Mouse (Mus musculus) heart, adult 9 months (tissue): ENCODE measurements at regions not wholly inside any gene's neighbourhood (a gene's known extent, or its start where the extent isn't known, plus 50 kb on each side); places are given as distances from the start of the nearest gene placed in this dataset.

ENCODE experiments used
- DNase-seq, 2 experiments: peaks; one replicate each; pipeline ENCODE4 v3.0.0; 2022; ENCODE audit warnings: low spot score in 2 of 2

DNA sequence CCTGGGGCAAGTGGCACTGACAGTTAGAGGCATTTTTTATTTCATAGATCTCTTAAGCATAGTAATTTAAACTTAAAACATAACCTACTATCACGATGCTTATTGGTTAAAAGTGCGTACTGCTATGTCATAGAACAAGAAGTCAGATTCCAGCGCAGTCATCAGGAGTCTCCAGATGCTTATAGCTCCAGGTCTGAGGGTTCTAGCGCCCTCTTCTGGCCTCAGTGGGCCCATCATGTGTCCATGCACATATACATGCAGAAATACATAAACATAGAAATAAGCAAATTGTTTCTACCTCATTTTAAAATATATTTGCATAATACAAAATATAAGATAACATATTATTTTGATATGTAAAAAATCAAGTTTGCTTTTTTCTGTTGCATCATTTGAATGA, 1002.8 kb upstream of the Adgrl2 start:
- DNase-seq = no peak

- no peak for DNase-seq
Observed at GRCm38 (mm10) chr3:149987801-149988200, 997.4 kb upstream of the Adgrl2 start.

- DNase-seq = no peak
Observed at GRCm38 (mm10) chr3:149956993-149957392, 966.6 kb upstream of the Adgrl2 start.

- no peak for DNase-seq
Observed at GRCm38 (mm10) chr3:149936197-149936596, 945.8 kb upstream of the Adgrl2 start.

DNA sequence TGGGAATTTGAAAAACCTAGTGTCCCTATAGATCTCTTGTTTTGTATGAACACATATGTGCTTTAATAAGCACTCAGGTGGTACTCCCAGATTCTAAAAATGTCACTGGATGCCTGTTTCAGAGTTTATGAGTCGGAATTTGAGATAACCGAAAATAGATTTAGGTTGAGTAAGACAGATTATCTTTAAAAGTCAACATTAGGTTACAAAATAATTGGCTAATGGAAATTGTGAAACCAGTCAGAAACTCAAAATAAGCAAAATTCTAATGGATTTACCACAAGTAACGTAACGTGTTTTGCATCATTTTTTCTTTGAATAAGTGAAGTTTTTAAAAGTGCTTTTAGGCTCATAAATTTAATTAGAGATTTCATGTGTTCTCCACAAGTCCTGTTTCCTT, 944.5 kb upstream of the Adgrl2 start:
- no peak for DNase-seq

DNA sequence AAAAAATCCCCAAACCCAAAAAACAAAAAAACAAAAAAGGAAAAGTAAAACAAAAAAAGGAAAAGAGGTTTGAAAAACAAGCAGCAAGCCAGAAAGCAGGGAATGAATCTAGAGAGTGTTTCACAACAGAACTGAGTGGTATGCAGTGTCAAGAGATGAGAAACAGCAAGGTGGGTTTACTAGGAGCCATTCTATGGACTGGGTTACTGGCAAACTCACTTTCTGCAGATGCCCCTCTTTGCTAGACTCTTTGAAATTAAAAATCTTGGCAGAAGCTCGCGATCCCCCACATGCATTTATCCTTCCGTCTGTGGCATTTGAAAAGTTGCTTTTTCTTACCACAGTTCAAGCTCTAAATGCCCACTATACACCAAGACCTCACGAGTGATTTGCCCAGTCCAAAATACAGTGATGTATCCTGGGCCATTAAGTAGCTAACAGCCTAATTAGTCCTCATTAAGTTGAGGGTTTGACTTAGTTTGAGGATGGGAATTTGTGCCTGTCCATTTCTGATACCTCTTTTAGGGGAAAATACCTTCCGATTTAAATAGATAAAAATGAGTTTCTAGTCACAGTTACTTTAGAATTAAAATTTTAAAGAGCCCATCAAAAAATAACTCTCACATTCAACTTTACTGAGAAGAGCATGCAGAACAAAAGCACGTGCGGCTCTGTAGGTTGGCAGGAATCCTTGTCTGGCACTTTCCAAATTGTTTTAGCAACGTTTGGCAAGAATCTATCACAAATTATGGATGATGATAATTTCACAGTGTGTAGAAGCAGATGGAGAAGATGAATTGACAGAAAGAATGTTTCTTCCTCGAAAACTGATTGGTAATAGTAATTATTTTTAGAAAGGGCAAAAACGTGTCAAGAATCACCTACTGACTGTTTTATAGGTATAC, 938.4 kb upstream of the Adgrl2 start:
- no peak for DNase-seq

- DNase-seq = no peak
Observed at GRCm38 (mm10) chr3:149920206-149920605, 929.9 kb upstream of the Adgrl2 start.

DNA sequence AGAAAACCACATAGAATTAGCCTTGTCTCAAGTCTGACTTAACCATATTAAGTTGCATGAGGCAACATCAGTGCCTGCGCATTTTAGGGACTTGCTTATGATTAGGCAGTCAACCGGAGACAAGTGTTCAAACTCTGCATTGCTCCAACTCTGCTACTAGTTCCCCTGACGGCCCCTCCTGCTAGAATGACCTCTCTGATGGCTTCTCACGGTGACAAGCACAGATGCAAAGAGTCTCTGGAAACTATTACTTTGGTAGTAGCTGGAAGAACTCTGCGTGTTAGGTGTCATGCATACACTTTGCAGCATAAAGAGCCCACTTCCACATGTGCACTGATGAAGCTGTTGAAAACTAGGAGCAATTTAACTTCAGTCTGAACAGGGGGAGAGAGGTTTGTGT, 927.8 kb upstream of the Adgrl2 start:
- DNase-seq = no peak

DNA sequence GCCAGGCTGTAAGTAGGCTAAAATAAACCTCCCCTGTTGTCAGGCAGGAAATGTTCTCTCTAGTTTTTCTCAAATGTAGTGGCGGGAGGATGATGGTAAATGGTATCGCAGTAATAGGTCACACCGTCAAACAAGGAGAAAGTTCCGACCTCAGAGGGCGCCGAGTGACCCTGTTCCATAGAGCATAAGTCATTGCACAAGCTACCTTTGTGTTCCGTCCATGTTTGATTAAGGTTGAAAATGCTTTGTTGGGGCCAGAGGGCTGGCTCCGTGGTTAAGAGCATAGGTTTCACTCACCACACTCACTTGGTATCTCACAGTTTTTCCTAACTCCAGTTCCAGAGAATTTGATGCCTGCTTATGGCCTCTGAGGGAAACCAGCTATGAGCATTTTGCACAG, 920.4 kb upstream of the Adgrl2 start:
- DNase-seq = no peak

DNA sequence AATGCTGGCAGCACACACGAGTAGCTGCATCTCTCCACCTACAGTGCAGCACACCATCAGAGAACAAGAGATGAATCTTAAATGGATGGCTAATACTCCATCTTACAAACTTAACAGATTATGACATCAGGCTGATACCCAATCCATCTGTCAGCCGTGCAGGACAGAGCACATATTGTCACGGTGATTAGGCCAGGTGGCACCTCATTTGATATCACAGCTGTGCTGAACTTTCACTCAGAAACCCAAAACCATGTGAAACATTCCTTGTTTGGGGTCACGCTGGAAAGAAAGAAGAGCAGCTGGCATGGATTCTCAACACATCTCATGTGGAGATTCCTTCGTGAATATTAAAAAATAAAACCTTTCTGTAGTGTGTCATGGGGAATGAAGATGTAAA, 911.4 kb upstream of the Adgrl2 start:
- no peak for DNase-seq

- no peak for DNase-seq
Observed at GRCm38 (mm10) chr3:149876553-149876952, 886.2 kb upstream of the Adgrl2 start.

DNA sequence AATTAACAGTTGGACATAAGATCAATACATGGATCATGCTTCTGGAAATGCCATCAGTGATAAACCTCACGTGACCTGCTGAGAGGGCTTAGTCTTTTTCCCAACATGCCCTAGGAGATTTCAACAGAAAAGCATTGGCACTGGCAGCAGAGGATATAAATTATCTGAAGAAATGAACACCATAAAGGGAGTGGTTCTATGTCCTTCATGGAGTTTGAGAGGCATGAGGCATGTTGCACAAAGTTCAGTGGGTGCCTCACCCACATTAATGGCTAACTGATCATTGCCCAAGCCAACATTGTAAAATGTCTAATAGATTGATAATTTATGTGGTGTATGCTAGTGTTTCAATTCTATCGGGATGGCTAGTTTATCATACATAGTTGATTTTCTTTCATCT, 875.6 kb upstream of the Adgrl2 start:
- no peak for DNase-seq

- no peak for DNase-seq
Observed at GRCm38 (mm10) chr3:149846941-149847539, 856.7 kb upstream of the Adgrl2 start.

DNA sequence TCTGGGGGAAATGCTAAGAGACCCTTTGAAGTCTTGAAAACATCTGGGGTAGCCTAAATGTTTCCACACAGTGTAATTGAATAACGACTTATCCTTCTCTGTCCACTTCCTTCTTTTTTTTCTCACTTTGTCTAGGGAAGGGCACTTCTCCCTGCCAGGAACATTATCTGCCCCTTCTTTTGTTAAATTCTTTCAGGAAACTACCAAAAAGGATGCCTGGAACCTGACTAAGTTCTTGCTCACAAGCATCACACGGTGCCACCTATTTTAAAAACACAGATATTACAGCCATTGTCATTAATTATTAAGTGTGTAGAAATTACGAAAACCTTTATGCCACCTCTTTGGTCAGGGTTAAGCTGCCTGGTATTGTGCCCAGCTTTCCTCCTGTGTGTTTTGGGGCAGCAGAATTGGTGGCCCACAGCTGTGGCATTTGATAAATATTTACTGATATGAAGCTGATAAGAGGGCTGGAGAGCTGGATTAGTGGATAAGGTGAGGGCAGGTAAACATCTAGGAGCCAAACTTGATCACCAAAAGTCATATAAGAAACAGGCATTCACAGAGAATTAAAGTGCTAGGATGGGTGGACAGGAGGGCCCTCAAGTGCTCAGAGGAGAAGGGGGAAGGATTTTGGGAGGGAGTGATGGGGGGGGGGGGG, 855.6 kb upstream of the Adgrl2 start:
- DNase-seq = no peak

DNA sequence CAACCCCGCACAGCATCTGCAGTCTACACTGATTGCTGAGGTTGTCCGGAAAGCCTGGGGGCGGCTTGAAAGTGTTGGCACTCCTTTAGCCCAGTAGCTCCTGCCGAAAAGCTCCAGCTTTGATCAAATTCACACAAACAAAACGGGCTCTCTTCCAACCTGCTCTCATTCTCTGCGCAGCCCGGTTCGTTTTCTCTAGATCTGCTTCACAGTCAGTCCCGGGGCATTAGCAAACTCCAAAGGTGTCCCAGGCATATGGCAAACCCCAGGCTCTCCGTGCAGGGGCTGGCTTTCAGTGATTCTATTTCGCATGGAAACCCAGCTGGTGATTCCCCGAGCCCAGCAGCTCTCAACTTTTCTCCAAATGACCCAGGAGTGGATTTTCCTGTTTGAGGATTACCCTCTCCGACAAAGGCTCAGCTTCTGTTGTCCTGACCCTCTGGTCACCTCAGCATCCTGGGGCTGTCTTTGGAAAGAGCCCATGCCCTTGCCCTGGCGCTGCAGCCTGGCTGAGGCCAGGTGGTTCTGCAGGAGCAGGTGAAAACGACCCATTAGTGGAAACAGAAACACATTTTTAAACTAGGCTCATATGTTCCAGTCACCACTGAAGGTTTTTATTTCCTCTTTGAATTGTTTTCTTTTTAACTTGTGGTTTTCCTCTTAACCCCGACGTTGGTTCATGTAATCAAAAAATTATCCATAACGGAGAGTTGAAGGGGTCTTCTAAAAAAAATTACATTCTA, 854.9 kb upstream of the Adgrl2 start:
- DNase-seq = no peak

- no peak for DNase-seq
Observed at GRCm38 (mm10) chr3:149837921-149838320, 847.6 kb upstream of the Adgrl2 start.

- DNase-seq = no peak
Observed at GRCm38 (mm10) chr3:149836467-149837233, 846.3 kb upstream of the Adgrl2 start.

DNA sequence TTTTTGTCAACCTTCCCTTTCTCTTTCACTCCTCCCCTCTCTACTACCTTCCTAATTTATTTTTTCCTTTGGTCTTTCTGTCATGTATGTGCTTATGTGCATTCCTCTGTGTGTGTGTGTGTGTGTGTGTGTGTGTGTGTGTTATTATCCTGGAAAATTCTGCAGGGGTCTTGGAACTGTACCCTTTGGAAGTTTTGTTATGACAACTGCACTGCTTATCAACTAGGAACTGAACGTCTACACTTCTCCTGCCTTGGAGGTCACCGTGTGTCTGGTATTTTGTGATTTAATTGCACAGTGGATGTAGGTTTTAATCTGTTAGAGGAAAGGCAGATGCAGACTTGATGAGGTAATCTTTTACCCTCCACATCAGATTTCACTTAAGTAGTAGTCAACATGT, 836.8 kb upstream of the Adgrl2 start:
- DNase-seq = no peak

- no peak for DNase-seq
Observed at GRCm38 (mm10) chr3:149826757-149827156, 836.4 kb upstream of the Adgrl2 start.

- DNase-seq = no peak
Observed at GRCm38 (mm10) chr3:149820670-149821069, 830.3 kb upstream of the Adgrl2 start.

- no peak for DNase-seq
Observed at GRCm38 (mm10) chr3:149819863-149820262, 829.5 kb upstream of the Adgrl2 start.
